Mouse (Mus musculus): ENCODE data around the gene Ksr1. TPM values are rescaled to one million over a fixed set of nuclear protein-coding genes. Genes with fewer than 3 reads are reported as not detected.
A peak's percentile ranks its signal among the peaks of the same experiment; 100 is the strongest.

Ksr1 gene
- polyA plus RNA-seq, 1 experiment from 2014 or later: 3.3 TPM

DNA sequence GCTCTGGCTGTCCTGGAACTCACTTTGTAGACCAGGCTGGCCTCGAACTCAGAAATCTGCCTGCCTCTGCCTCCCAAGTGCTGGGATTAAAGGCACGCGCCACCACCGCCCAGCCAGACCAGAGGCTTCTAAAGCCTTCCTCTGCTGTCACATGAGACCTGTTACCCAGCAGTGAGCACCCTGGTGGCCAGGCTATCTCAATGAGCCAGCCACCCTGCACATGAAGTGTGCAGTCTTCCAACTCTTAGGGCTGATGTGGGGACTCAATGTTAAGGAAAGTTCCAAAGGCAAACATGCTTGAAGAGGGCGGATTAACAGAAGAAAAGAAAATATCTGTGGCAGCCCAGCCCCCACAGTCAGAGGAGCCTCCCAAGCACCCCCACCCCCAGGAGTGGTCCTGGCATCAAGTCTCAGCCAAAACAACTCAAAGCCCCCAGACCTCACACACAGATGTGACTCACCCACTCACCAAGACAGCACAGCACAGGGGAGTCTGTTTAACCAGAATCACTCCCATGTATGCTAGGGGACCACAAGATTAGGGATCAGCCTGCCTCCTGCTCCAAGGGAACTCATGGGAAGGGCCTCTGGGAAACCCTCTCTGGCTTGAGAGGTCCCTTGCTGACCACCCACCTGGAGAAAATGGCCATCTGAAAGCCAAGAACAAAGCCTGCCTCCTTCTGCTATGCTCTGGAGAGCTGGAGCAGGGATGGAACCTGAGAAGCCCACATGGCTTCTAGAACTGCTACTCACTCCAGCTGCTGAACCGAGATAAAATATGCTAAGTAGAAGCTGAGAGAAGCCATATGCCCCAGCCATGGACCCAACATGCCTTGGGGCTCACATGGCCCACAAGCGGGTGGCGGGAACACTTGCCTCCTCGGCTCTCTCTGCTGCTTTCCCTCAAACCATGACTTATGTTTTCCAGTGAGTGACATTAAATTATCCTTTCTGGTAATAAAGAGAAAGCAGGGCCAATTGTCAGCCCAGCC, 91.8 kb downstream of the Ksr1 start:
- no peak for ATAC-seq (ENCODE audit: low read depth)
- WGBS: 80% methylated on average over 9 of the region's 9 CpGs
- Histone ChIP-seq H3K9me3 (ENCODE audit: control insufficient read depth, low read length) (no peaks in the 10 kb centered on the region), H3K4me3 (ENCODE audit: low read length) (no peak overlapping the region), H3K27me3 (ENCODE audit: control insufficient read depth, insufficient read depth, low read depth, low read length) (no peaks in the 10 kb centered on the region), H3K9ac (ENCODE audit: low read length) (no peak overlapping the region), H3K4me1 (replicated peaks; ENCODE audit: control insufficient read depth, insufficient read depth, low read length) (peaks cover 10% of the 10 kb centered on the region; the same call in 1 of the 2 replicates), H3K27ac (ENCODE audit: low read length) (no peak overlapping the region), H3K4me2 (ENCODE audit: low read depth, low read length) (no peak overlapping the region), H3K36me3 (ENCODE audit: control insufficient read depth, insufficient read depth, low read length) (no peaks in the 10 kb centered on the region)

DNA sequence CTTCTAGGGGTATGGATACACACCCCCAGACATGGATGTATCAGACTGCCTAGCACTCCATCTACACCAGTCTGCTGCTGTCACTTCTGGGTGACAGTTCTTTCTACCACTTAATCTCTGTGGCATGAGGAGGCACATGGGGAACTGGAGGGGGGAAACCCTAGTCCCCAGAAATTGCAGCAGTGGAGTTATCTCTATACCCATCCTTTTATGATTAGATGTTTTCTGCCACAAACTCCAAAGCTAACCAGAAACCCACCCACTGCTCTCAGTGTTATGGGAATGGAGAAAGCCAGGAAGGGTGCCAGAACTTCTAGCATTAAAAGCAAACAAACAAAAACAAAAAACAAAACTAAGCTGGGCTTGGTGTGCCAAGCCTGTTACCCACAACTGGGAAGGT, 92.8 kb downstream of the Ksr1 start:
- H3K9ac ChIP-seq (ENCODE audit: low read length): no peak overlapping the region

DNA sequence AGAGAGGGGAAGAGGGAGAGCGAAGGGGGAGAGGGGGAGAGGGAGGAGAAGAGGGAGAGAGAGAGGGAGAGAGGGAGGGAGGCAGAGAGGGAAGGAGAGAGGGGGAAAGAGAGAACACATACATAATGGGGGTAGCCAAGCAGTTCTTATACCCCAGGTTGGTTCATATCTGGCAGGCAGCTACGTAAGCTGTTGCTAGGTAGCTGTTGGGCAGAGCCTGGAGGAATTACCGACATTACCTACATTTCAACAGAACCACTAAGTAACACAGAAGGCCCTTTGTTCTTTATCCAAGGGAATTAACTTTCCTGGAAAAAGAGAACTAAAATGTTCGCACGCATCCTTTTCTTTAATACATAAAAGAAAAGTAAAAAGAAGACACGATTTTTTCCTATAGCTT, 93.4 kb downstream of the Ksr1 start:
- H3K4me1 ChIP-seq (replicated peaks; ENCODE audit: control insufficient read depth, insufficient read depth, low read length): peaks cover 6% of the 10 kb centered on the region; the same call in 1 of the 2 replicates
- H3K9ac ChIP-seq (ENCODE audit: low read length): no peak overlapping the region
- 68% methylated on average over 6 of the region's 6 CpGs for WGBS
- no peak overlapping the region for H3K27ac ChIP-seq (ENCODE audit: low read length)
- 0 out of 2 replicates have a peak, but pooled peaks cover 3% of the 10 kb centered on the region for H3K9me3 ChIP-seq (ENCODE audit: control insufficient read depth, low read length)
- ATAC-seq (ENCODE audit: low read depth): no peak
- H3K4me2 ChIP-seq (ENCODE audit: low read depth, low read length): no peak overlapping the region
- no peaks in the 10 kb centered on the region for H3K27me3 ChIP-seq (ENCODE audit: control insufficient read depth, insufficient read depth, low read depth, low read length)
- no peaks in the 10 kb centered on the region for H3K36me3 ChIP-seq (ENCODE audit: control insufficient read depth, insufficient read depth, low read length)
- no peak overlapping the region for H3K4me3 ChIP-seq (ENCODE audit: low read length)

More for the DNA sequence above, 92.8 kb downstream of the Ksr1 start:
- Histone ChIP-seq H3K4me1 (replicated peaks; ENCODE audit: control insufficient read depth, insufficient read depth, low read length) (peaks cover 10% of the 10 kb centered on the region; the same call in 1 of the 2 replicates), H3K4me2 (ENCODE audit: low read depth, low read length) (no peak overlapping the region), H3K4me3 (ENCODE audit: low read length) (no peak overlapping the region), H3K27me3 (ENCODE audit: control insufficient read depth, insufficient read depth, low read depth, low read length) (no peaks in the 10 kb centered on the region), H3K9me3 (ENCODE audit: control insufficient read depth, low read length) (0 out of 2 replicates have a peak, but pooled peaks cover 3% of the 10 kb centered on the region), H3K27ac (ENCODE audit: low read length) (no peak overlapping the region), H3K36me3 (ENCODE audit: control insufficient read depth, insufficient read depth, low read length) (no peaks in the 10 kb centered on the region)
- no peak for ATAC-seq (ENCODE audit: low read depth)

GRCm38 (mm10) chr11:79051522-79051921, 94.7 kb downstream of the Ksr1 start:
- H3K27me3 ChIP-seq (ENCODE audit: control insufficient read depth, insufficient read depth, low read depth, low read length): no peaks in the 10 kb centered on the region
- H3K36me3 ChIP-seq (ENCODE audit: control insufficient read depth, insufficient read depth, low read length): no peaks in the 10 kb centered on the region
- no peak overlapping the region for H3K4me2 ChIP-seq (ENCODE audit: low read depth, low read length)
- H3K4me3 ChIP-seq (ENCODE audit: low read length): no peak overlapping the region
- WGBS: 88% methylated on average over 9 of the region's 9 CpGs
- 0 out of 2 replicates have a peak, but pooled peaks cover 3% of the 10 kb centered on the region for H3K9me3 ChIP-seq (ENCODE audit: control insufficient read depth, low read length)
- ATAC-seq (ENCODE audit: low read depth): no peak
- no peak overlapping the region for H3K27ac ChIP-seq (ENCODE audit: low read length)
- H3K9ac ChIP-seq (ENCODE audit: low read length): no peak overlapping the region
- peaks cover 6% of the 10 kb centered on the region for H3K4me1 ChIP-seq (replicated peaks; ENCODE audit: control insufficient read depth, insufficient read depth, low read length)

GRCm38 (mm10) chr11:79050781-79051507, 95.3 kb downstream of the Ksr1 start:
- H3K4me1 ChIP-seq (replicated peaks; ENCODE audit: control insufficient read depth, insufficient read depth, low read length): peaks cover 6% of the 10 kb centered on the region
- 82% methylated on average over 16 of the region's 16 CpGs for WGBS
- H3K36me3 ChIP-seq (ENCODE audit: control insufficient read depth, insufficient read depth, low read length): no peaks in the 10 kb centered on the region
- no peak overlapping the region for H3K9ac ChIP-seq (ENCODE audit: low read length)
- ATAC-seq (ENCODE audit: low read depth): no peak
- H3K4me2 ChIP-seq (ENCODE audit: low read depth, low read length): no peak overlapping the region
- 0 out of 2 replicates have a peak, but pooled peaks cover 3% of the 10 kb centered on the region for H3K9me3 ChIP-seq (ENCODE audit: control insufficient read depth, low read length)
- no peak overlapping the region for H3K4me3 ChIP-seq (ENCODE audit: low read length)
- H3K27me3 ChIP-seq (ENCODE audit: control insufficient read depth, insufficient read depth, low read depth, low read length): no peaks in the 10 kb centered on the region
- no peak overlapping the region for H3K27ac ChIP-seq (ENCODE audit: low read length)

- Histone ChIP-seq H3K27ac (ENCODE audit: low read length) (no peak overlapping the region), H3K4me2 (ENCODE audit: low read depth, low read length) (no peak overlapping the region), H3K9ac (ENCODE audit: low read length) (no peak overlapping the region), H3K4me1 (replicated peaks; ENCODE audit: control insufficient read depth, insufficient read depth, low read length) (no peaks in the 10 kb centered on the region; the same call in 1 of the 2 replicates), H3K36me3 (ENCODE audit: control insufficient read depth, insufficient read depth, low read length) (peaks cover 4% of the 10 kb centered on the region; the same call in 1 of the 2 replicates), H3K4me3 (ENCODE audit: low read length) (no peak overlapping the region), H3K27me3 (ENCODE audit: control insufficient read depth, insufficient read depth, low read depth, low read length) (no peaks in the 10 kb centered on the region), H3K9me3 (ENCODE audit: control insufficient read depth, low read length) (0 out of 2 replicates have a peak, but pooled peaks cover 3% of the 10 kb centered on the region)
- no peak for ATAC-seq (ENCODE audit: low read depth)
- WGBS: 72% methylated on average over 4 of the region's 4 CpGs
Observed at GRCm38 (mm10) chr11:79048906-79049305, 97.3 kb downstream of the Ksr1 start.

GRCm38 (mm10) chr11:79047180-79047727, 99.0 kb downstream of the Ksr1 start:
- Histone ChIP-seq H3K27ac (ENCODE audit: low read length) (no peak overlapping the region), H3K9ac (ENCODE audit: low read length) (0 out of 2 replicates have a peak overlapping the region, but pooled peaks have one; percentile 5), H3K4me3 (ENCODE audit: low read length) (no peak overlapping the region), H3K4me1 (replicated peaks; ENCODE audit: control insufficient read depth, insufficient read depth, low read length) (no peaks in the 10 kb centered on the region; the same call in 1 of the 2 replicates), H3K4me2 (ENCODE audit: low read depth, low read length) (no peak overlapping the region), H3K9me3 (ENCODE audit: control insufficient read depth, low read length) (0 out of 2 replicates have a peak, but pooled peaks cover 3% of the 10 kb centered on the region), H3K27me3 (ENCODE audit: control insufficient read depth, insufficient read depth, low read depth, low read length) (no peaks in the 10 kb centered on the region), H3K36me3 (ENCODE audit: control insufficient read depth, insufficient read depth, low read length) (peaks cover 6% of the 10 kb centered on the region; the same call in 1 of the 2 replicates)
- no peak for ATAC-seq (ENCODE audit: low read depth)
- WGBS: 52% methylated on average over 11 of the region's 11 CpGs

DNA sequence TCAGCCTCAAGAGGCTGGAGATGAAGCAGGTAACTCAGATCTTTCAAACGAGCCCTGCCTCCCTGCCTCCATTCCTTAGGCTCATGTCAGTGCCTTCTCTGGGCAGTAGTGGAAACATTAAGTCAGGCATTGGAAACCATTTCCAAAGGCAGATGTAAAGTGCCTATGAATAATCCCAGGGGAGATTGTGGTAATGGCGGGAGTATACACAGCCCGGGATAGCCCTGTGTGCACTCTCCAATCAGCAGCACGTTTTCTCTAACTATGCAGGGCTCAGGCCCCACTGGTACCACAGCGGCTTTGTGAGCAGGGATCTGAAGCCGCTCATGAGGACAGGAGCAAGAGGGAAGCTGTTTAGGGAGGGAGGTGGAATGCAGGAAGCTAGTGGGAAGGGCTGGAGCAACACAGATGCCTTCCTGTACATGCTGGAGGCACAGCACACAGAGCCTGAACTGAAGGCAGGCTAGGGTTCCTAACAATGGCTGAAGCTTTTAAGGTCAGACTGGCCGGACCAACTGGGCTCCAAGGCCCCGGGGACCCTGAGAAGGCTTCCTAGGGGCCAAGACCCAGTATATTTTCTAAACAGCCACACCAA, 99.5 kb downstream of the Ksr1 start:
- Histone ChIP-seq H3K4me3 (ENCODE audit: low read length) (no peak overlapping the region), H3K9ac (ENCODE audit: low read length) (0 out of 2 replicates have a peak overlapping the region, but pooled peaks have one; percentile 5), H3K27ac (ENCODE audit: low read length) (peak overlapping the region; percentile 2; the same call in 1 of the 2 replicates), H3K9me3 (ENCODE audit: control insufficient read depth, low read length) (0 out of 2 replicates have a peak, but pooled peaks cover 3% of the 10 kb centered on the region), H3K36me3 (ENCODE audit: control insufficient read depth, insufficient read depth, low read length) (peaks cover 9% of the 10 kb centered on the region; the same call in 1 of the 2 replicates), H3K27me3 (ENCODE audit: control insufficient read depth, insufficient read depth, low read depth, low read length) (no peaks in the 10 kb centered on the region), H3K4me2 (ENCODE audit: low read depth, low read length) (no peak overlapping the region), H3K4me1 (replicated peaks; ENCODE audit: control insufficient read depth, insufficient read depth, low read length) (no peaks in the 10 kb centered on the region; the same call in 1 of the 2 replicates)
- 0 out of 2 replicates have a peak, but pooled peaks have one; percentile 43 for ATAC-seq (ENCODE audit: low read depth)
- 55% methylated on average over 8 of the region's 8 CpGs for WGBS
